Mouse (Mus musculus): ENCODE data around the gene Rhbdf2. TPM values are rescaled to one million over a fixed set of nuclear protein-coding genes. Genes with fewer than 3 reads are reported as not detected.

The Rhbdf2 gene
- total RNA-seq, 2 experiments from 2014 or later, result 15.4 to 17.7 TPM

DNA sequence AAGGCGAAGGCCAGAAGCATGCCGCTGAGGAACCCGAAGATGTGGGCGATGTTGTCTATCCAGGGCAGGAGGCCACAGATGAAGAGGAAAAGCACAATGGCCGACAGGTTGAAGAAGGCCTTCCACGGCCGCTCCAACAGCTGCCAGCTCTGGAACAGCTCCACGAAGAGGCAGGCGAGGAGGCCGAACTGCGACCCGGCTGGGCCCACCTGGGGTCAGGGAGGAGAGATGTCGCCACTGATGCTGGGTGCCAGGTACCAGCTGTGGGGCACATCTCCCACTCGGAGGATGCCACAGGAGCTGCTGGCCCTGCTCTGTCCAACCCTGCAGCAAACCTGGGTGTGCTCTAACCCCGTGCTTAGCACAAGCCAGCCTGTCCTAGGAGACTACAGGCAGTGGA is 27.6 kb downstream of the Rhbdf2 start:
- DNase-seq, result no peak
- intact Hi-C loops (cut with DNase I), result no loop called here

- intact Hi-C loops (cut with DNase I), result no loop called here
Measured at GRCm38 (mm10) chr11:116598193-116598592, 28.6 kb downstream of the Rhbdf2 start.

GRCm38 (mm10) chr11:116596766-116597165 is 30.1 kb downstream of the Rhbdf2 start:
- intact Hi-C loops (cut with DNase I), result no loop called here
- no peak for DNase-seq

More at GRCm38 (mm10) chr11:116598193-116598592, 28.6 kb downstream of the Rhbdf2 start:
- DNase-seq, result no peak

DNA sequence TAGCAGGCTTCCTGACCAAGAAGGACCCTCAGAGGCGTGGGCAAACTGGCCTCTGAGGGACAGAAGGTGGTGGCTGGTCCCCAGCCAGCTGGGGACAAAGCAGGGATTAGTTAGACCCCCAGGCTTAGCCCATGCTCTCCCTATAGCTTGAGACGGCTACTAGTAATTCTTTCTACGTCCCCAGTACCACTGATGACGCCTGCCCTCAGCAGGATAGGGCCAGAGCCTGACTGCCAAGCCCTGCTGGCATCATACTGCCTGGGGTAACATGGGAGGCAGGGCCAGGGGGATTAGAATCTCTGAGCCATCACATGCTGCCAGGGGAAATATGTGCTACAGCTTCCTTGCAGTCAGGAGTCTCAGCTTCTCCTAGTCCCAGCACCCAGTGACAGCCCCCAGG is 33.5 kb downstream of the Rhbdf2 start:
- intact Hi-C loops (cut with DNase I), result no loop called here
- DNase-seq, result no peak

- DNase-seq, result peak; percentile 96 to 99
- intact Hi-C loops (cut with DNase I), result no loop called here
Measured at GRCm38 (mm10) chr11:116592428-116592827, 34.4 kb downstream of the Rhbdf2 start.

- DNase-seq, result no peak
- intact Hi-C loops (cut with DNase I), result no loop called here
Measured at GRCm38 (mm10) chr11:116591621-116592020, 35.2 kb downstream of the Rhbdf2 start.

- intact Hi-C loops (cut with DNase I), result loop anchor here (5.0 kb wide), 1 partner anchor 37 kb away; no protein-coding TSS in a partner anchor
- no peak for DNase-seq
Measured at GRCm38 (mm10) chr11:116589574-116589973, 37.2 kb downstream of the Rhbdf2 start.

DNA sequence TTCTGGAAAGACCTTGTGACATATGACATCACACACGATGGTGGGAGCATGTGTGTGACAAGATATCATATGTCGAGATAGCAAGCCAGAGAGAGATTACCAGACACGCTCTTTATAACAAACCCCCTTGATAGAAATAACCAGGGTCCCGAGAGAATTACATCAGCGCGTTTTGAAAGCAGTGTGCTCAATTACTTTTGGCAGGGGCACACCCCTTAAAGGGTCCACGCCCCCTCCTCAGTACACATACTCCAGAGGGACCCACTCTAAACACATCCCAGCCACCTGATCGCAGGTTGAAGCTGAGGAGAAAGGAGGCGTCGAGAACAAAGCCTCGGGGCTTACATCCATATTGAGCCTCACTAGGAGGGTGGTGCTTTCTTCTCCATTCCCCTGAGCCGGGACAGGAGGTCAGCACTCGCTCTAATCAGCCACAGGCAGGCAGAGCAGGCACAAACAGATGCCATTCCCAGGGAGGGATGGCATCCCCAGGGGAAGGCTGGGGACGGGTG is 37.7 kb downstream of the Rhbdf2 start:
- intact Hi-C loops (cut with DNase I), result loop anchor here (5.0 kb wide), 1 partner anchor 37 kb away; no protein-coding TSS in a partner anchor
- DNase-seq, result no peak

- DNase-seq, result peak; percentile 78 to 83
- intact Hi-C loops (cut with DNase I), result loop anchor here (1.0 to 5.0 kb wide), 2 partner anchors 35 to 41 kb away; no protein-coding TSS in a partner anchor
Measured at GRCm38 (mm10) chr11:116586801-116587631, 39.8 kb downstream of the Rhbdf2 start.

GRCm38 (mm10) chr11:116586310-116586709 is 40.5 kb downstream of the Rhbdf2 start, which contains the start of gene Aanat:
Aanat (plus strand) TSS chr11:116586432.
- DNase-seq, result no peak
- intact Hi-C loops (cut with DNase I), result loop anchor here (5.0 kb wide), 1 partner anchor 34 kb away; no protein-coding TSS in a partner anchor

GRCm38 (mm10) chr11:116585682-116586081 is 41.1 kb downstream of the Rhbdf2 start:
- DNase-seq, result no peak
- intact Hi-C loops (cut with DNase I), result loop anchor here (5.0 kb wide), 1 partner anchor 33 kb away; no protein-coding TSS in a partner anchor

DNA sequence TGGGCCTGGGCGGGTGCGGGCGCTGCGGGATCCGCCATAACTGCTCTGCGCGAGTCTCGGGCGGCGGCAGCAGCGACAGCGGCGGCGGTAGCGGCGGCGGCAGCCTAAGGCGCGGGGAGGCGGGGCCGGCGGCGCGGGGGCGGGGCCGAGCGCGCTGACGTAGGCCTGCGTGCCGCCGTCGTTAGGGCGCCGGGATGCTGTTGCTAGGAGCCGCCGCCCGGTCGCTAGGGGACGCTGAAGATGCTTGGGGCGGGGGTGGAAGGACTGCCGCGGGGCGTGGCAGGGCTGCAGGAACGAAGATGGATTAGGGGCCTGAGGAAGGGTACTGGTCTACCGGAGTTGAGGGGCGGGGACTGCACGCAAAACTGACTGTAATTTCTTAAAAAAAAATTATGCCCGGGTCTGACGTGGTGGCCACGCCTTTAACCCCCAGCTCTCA is 45.4 kb downstream of the Rhbdf2 start, which contains the start of gene Ube2o:
Gene Ube2o (minus strand): TSS at position 72 of the 439 bp plus-strand sequence.
- intact Hi-C loops (cut with DNase I), result no loop called here
- peak; percentile 88 to 90 for DNase-seq

DNA sequence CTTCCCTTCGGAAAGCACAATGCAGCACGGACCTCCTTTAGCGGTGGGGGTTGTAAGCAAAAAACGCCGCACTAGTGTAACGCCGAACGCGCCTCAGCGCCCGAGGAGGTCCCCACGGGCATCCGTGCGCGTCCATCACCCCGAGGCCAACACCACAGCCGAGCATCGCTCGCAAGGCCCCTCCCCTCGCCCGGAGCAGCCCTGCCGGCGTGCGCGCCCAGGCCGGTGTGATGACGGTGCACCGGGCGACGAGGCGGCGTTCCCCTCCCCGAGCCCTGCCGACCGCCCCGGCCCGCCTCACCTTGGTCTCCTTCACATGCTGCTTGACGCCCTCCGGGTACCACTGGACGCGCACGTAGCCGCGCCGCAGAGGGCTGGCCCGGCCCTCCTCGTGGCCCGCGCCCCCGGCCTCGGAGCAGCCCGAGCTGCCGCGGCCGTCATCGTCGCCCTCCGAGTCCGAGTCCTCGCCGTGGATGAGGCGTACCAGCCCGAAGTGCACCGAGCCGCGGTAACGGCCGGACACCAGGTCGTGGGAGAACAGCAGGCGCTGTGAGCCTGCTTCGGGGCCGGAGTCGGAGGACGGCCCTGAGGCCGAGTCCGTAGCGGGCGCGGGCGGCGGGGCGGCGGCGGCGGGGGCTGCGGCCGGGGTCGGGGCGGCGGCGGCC is 46.0 kb downstream of the Rhbdf2 start:
- peak; percentile 59 to 61 for DNase-seq
- intact Hi-C loops (cut with DNase I), result no loop called here

- intact Hi-C loops (cut with DNase I), result no loop called here
Measured at GRCm38 (mm10) chr11:116580031-116580652, 46.7 kb downstream of the Rhbdf2 start.

GRCm38 (mm10) chr11:116579280-116579679 is 47.5 kb downstream of the Rhbdf2 start:
- intact Hi-C loops (cut with DNase I), result no loop called here
- no peak for DNase-seq

More at GRCm38 (mm10) chr11:116580031-116580652, 46.7 kb downstream of the Rhbdf2 start:
- no peak for DNase-seq

GRCm38 (mm10) chr11:116575396-116575795 is 51.4 kb downstream of the Rhbdf2 start:
- intact Hi-C loops (cut with DNase I), result no loop called here

DNA sequence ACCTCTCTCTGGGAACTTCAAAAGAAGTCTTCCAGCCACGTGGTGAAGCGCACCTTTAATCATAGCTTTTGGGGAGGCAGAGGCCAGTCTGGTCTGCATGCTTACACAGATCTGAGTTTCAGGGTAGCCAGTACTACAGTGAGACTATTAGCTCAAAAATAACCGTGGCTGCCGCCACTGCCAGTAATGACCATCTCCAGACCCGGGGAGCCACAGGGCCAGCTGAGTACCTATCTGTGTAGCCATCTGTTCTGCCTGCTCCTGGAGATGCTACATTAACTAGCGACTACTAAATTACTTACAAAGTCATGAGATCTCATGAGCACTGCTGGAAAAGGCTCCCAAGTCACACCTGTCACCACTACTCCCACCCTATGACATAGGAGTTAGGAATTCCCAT is 51.8 kb downstream of the Rhbdf2 start:
- no peak for DNase-seq

More at GRCm38 (mm10) chr11:116575396-116575795, 51.4 kb downstream of the Rhbdf2 start:
- no peak for DNase-seq

DNA sequence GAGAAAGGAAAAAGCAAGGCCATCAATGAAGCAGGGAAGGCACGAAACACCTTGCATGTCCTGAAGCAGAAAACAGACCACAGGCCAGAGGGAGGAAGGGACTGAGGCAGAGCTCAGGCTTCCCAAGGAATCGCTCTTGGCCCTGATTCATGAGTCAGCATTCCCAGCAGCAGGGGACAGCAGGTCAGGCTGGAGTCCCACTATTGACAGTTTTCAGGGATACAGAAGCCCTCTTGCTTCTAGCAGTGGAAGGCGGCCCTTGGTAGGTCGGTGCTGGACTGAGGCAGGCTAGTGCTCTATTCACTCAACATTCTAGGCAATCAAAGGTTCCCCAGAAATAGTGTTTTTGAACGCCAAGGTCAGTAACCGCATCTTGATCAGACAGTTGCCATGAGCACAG is 52.3 kb downstream of the Rhbdf2 start:
- intact Hi-C loops (cut with DNase I), result no loop called here
- DNase-seq, result no peak

More for the DNA sequence above, 51.8 kb downstream of the Rhbdf2 start:
- intact Hi-C loops (cut with DNase I), result no loop called here

- peak in 1 of 2 experiments; percentile 47 for DNase-seq
- intact Hi-C loops (cut with DNase I), result no loop called here
Measured at GRCm38 (mm10) chr11:116572756-116573543, 53.9 kb downstream of the Rhbdf2 start.
